In the genomic region with DNA sequence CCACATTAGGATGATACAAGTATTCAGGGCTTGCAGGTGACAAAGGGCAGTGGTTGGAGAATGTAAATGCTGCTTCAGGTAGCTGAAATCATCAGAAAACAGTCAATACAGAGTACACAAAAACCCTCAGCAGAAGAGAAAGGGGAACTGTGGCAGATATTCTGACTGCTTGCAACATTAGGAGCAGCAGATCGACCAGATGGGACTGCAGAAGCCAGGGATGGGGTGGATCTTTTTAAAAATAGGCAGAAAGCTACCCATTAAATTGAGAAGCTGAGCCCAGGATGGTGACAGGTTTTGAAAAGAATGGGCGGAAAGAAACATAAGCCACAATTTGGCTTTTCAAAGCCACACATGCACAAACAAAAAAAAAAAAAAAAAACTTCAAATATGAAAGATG, we compare ENCODE assay signal across 14 mouse cellular contexts.
DNase-seq lines count a peak whose midpoint lies in the region; TF ChIP-seq lines count a peak whose summit lies in the region.
"Had no signal": no experiment of that assay in that cellular context is flagged by ENCODE, and none has a peak within 500 bp of the region (broad histone marks: within the 10 kb centered on the region; RNA-seq: fewer than 3 reads in every experiment).

No protein-coding gene starts in this region.

- no peaks in the 10 kb centered on the region; the same call in 1 of the 2 replicates for H3K4me1 ChIP-seq in cerebellum, adult 2 months (ENCODE audit: control insufficient read depth, insufficient read depth, low read length)
- no peaks in the 10 kb centered on the region for H3K4me1 ChIP-seq in embryonic facial prominence, embryonic 10.5 days
- H3K4me1 ChIP-seq: midbrain, embryonic 12.5 days; stomach, embryonic 15.5 days had no signal

- WGBS in cerebellum, adult 2 months = 7% methylated on average over 2 of the region's 2 CpGs
- 71% methylated on average over 2 of the region's 2 CpGs for WGBS in embryonic facial prominence, embryonic 10.5 days

- peak overlapping the region; percentile 32; the same call in 1 of the 2 replicates for H3K27ac ChIP-seq in cerebellum, adult 2 months (ENCODE audit: insufficient read depth, low read length)
- no peak overlapping the region for H3K27ac ChIP-seq in embryonic facial prominence, embryonic 10.5 days (replicated peaks)
- H3K27ac ChIP-seq: midbrain, embryonic 12.5 days; stomach, embryonic 15.5 days had no signal

- no peaks in the 10 kb centered on the region for H3K9me3 ChIP-seq in embryonic facial prominence, embryonic 10.5 days
- H3K9me3 ChIP-seq: midbrain, embryonic 12.5 days; stomach, embryonic 15.5 days had no signal

- no peaks in the 10 kb centered on the region for H3K27me3 ChIP-seq in cerebellum, adult 2 months (ENCODE audit: control insufficient read depth, insufficient read depth, low read length)
- no peaks in the 10 kb centered on the region for H3K27me3 ChIP-seq in embryonic facial prominence, embryonic 10.5 days (replicated peaks; ENCODE audit: low read depth, poor library complexity, severe bottlenecking)
- H3K27me3 ChIP-seq: midbrain, embryonic 12.5 days; stomach, embryonic 15.5 days had no signal

- TF ChIP-seq POLR2A in cerebellum, adult 2 months (IDR thresholded peaks at IDR 0.05; ENCODE audit: borderline replicate concordance, insufficient read depth, low read length) = no peak

- intact Hi-C loops in left cerebral cortex, postnatal 36 days (cut with DNase I) = no loop called here
- intact Hi-C loops in left cerebral cortex, postnatal 4 days (cut with DNase I) = no loop called here

- no peak for TF ChIP-seq CTCF in cerebellum, adult 2 months (IDR thresholded peaks at IDR 0.05; ENCODE audit: borderline replicate concordance, insufficient read depth, low read depth, low read length)

- no peaks in the 10 kb centered on the region for H3K36me3 ChIP-seq in embryonic facial prominence, embryonic 10.5 days (replicated peaks)
- H3K36me3 ChIP-seq: midbrain, embryonic 12.5 days; stomach, embryonic 15.5 days had no signal

- peak; percentile 11 to 12 for DNase-seq in left cerebral cortex, postnatal 36 days (ENCODE audit: low spot score in 2 of 2)
- DNase-seq in left cerebral cortex, postnatal 4 days = no peak
- DNase-seq in cerebellum, adult 2 months = peak; percentile 67 to 87
- peak; percentile 71 for DNase-seq in layer of hippocampus, adult 11-12 months (ENCODE audit: low spot score)
- peak; percentile 55 for DNase-seq in telencephalon, adult 2 months (ENCODE audit: low read depth, low spot score)
- no peak for DNase-seq in gastrocnemius, adult 18-20 months (ENCODE audit: low spot score)
- DNase-seq in embryonic facial prominence, embryonic 10.5 days (ENCODE audit: low spot score) = no peak
- DNase-seq: adrenal gland, postnatal 36 days; embryo, embryonic 11 days; heart, postnatal 4 days; kidney, postnatal 4 days; lung, postnatal 10 days had no signal

- H3K4me3 ChIP-seq in cerebellum, adult 2 months (replicated peaks; ENCODE audit: insufficient read depth, low read depth, low read length) = no peak overlapping the region
- H3K4me3 ChIP-seq in embryonic facial prominence, embryonic 10.5 days = no peak overlapping the region
- H3K4me3 ChIP-seq: midbrain, embryonic 12.5 days; stomach, embryonic 15.5 days had no signal

Comparison
In these comparisons a context has a peak if more than half of its experiments do, and no peak if none do; other contexts are left out.
1. DNase-seq: peak in left cerebral cortex, postnatal 36 days (2 of 2), cerebellum, adult 2 months (2 of 2), layer of hippocampus, adult 11-12 months (single experiment) and telencephalon, adult 2 months (single experiment); none in left cerebral cortex, postnatal 4 days (single experiment), gastrocnemius, adult 18-20 months (single experiment) and embryonic facial prominence, embryonic 10.5 days (single experiment).